In genomic region chr11:83115138-83115537, GRCm38 (mm10) we compare ENCODE assay signal across 9 mouse cellular contexts. TPM values are rescaled to one million over a fixed set of nuclear protein-coding genes. Genes with fewer than 3 reads are reported as not detected.
DNase-seq lines count a peak whose midpoint lies in the region; ATAC-seq lines count a peak whose summit lies in the region.
"Had no signal": no experiment of that assay in that cellular context is flagged by ENCODE, and none has a peak within 500 bp of the region (broad histone marks: within the 10 kb centered on the region; RNA-seq: fewer than 3 reads in every experiment).

No protein-coding gene starts in this region.

- DNase-seq in embryonic facial prominence, embryonic 11.5 days (ENCODE audit: low spot score), result peak; percentile 4
- DNase-seq in embryonic facial prominence, embryonic 10.5 days (ENCODE audit: low spot score), result no peak
- peak; percentile 9 for DNase-seq in liver
- no peak for DNase-seq in liver, embryonic 11.5 days (ENCODE audit: low spot score)
- peak; percentile 25 for DNase-seq in heart, postnatal 4 days
- DNase-seq in right cerebral cortex, postnatal 14 days, result peak; percentile 18

- H3K4me3 ChIP-seq in embryonic facial prominence, embryonic 11.5 days (ENCODE audit: low read depth, low read length), result no peak overlapping the region
- no peak overlapping the region for H3K4me3 ChIP-seq in embryonic facial prominence, embryonic 10.5 days
- no peak overlapping the region for H3K4me3 ChIP-seq in liver, embryonic 11.5 days (ENCODE audit: low read depth, low read length)
- no peak overlapping the region for H3K4me3 ChIP-seq in forebrain, embryonic 12.5 days (replicated peaks)
- no peak overlapping the region for H3K4me3 ChIP-seq in midbrain, embryonic 13.5 days (replicated peaks)

- H3K4me1 ChIP-seq in embryonic facial prominence, embryonic 11.5 days (ENCODE audit: control insufficient read depth, insufficient read depth, low read length), result no peaks in the 10 kb centered on the region
- H3K4me1 ChIP-seq in embryonic facial prominence, embryonic 10.5 days, result no peaks in the 10 kb centered on the region
- H3K4me1 ChIP-seq in liver, embryonic 11.5 days (replicated peaks; ENCODE audit: control insufficient read depth, insufficient read depth, low read length), result no peaks in the 10 kb centered on the region
- H3K4me1 ChIP-seq in forebrain, embryonic 12.5 days, result no peaks in the 10 kb centered on the region
- H3K4me1 ChIP-seq in midbrain, embryonic 13.5 days (replicated peaks), result no peaks in the 10 kb centered on the region

- no peak overlapping the region for H3K4me2 ChIP-seq in embryonic facial prominence, embryonic 11.5 days (ENCODE audit: low read depth, low read length)
- H3K4me2 ChIP-seq in liver, embryonic 11.5 days, result no peak overlapping the region
- no peak overlapping the region for H3K4me2 ChIP-seq in forebrain, embryonic 12.5 days
- H3K4me2 ChIP-seq in midbrain, embryonic 13.5 days (replicated peaks), result no peak overlapping the region

- H3K9ac ChIP-seq in embryonic facial prominence, embryonic 11.5 days (replicated peaks; ENCODE audit: low read length), result no peak overlapping the region
- no peak overlapping the region for H3K9ac ChIP-seq in liver, embryonic 11.5 days (ENCODE audit: low read depth, low read length)
- no peak overlapping the region for H3K9ac ChIP-seq in forebrain, embryonic 12.5 days
- no peak overlapping the region for H3K9ac ChIP-seq in midbrain, embryonic 13.5 days (replicated peaks)

- ATAC-seq in embryonic facial prominence, embryonic 11.5 days (replicated peaks; ENCODE audit: insufficient number of reproducible peaks, low FRiP score, low TSS enrichment, low read depth), result no peak
- no peak for ATAC-seq in liver, embryonic 11.5 days (replicated peaks; ENCODE audit: low FRiP score)
- no peak for ATAC-seq in forebrain, embryonic 12.5 days (ENCODE audit: low FRiP score)
- ATAC-seq in midbrain, embryonic 13.5 days, result no peak
- ATAC-seq: Patski had no signal

- H3K9me3 ChIP-seq in embryonic facial prominence, embryonic 11.5 days (replicated peaks; ENCODE audit: control insufficient read depth, low read length), result no peaks in the 10 kb centered on the region
- H3K9me3 ChIP-seq in embryonic facial prominence, embryonic 10.5 days, result 0 out of 2 replicates have a peak, but pooled peaks cover 2% of the 10 kb centered on the region
- H3K9me3 ChIP-seq in liver, embryonic 11.5 days (ENCODE audit: control insufficient read depth, low read length), result no peaks in the 10 kb centered on the region
- no peaks in the 10 kb centered on the region for H3K9me3 ChIP-seq in forebrain, embryonic 12.5 days
- 0 out of 2 replicates have a peak, but pooled peaks cover 5% of the 10 kb centered on the region for H3K9me3 ChIP-seq in midbrain, embryonic 13.5 days

- H3K27ac ChIP-seq in embryonic facial prominence, embryonic 11.5 days (replicated peaks; ENCODE audit: low read depth, low read length), result no peak overlapping the region
- no peak overlapping the region for H3K27ac ChIP-seq in embryonic facial prominence, embryonic 10.5 days (replicated peaks)
- H3K27ac ChIP-seq in liver, embryonic 11.5 days (ENCODE audit: low read depth, low read length), result no peak overlapping the region
- no peak overlapping the region for H3K27ac ChIP-seq in forebrain, embryonic 12.5 days
- no peak overlapping the region for H3K27ac ChIP-seq in midbrain, embryonic 13.5 days

- H3K27me3 ChIP-seq in embryonic facial prominence, embryonic 11.5 days (ENCODE audit: control insufficient read depth, insufficient read depth, low read length), result no peaks in the 10 kb centered on the region
- H3K27me3 ChIP-seq in embryonic facial prominence, embryonic 10.5 days (replicated peaks; ENCODE audit: low read depth, poor library complexity, severe bottlenecking), result no peaks in the 10 kb centered on the region
- 0 out of 2 replicates have a peak, but pooled peaks cover 2% of the 10 kb centered on the region for H3K27me3 ChIP-seq in liver, embryonic 11.5 days (replicated peaks; ENCODE audit: control insufficient read depth, insufficient read depth, low read length)
- H3K27me3 ChIP-seq in forebrain, embryonic 12.5 days, result no peaks in the 10 kb centered on the region
- no peaks in the 10 kb centered on the region for H3K27me3 ChIP-seq in midbrain, embryonic 13.5 days

- WGBS in embryonic facial prominence, embryonic 11.5 days, result 41% methylated on average over 2 of the region's 2 CpGs
- WGBS in embryonic facial prominence, embryonic 10.5 days, result 45% methylated on average over 2 of the region's 2 CpGs
- WGBS in liver, embryonic 11.5 days, result 25% methylated on average over 2 of the region's 2 CpGs
- WGBS in forebrain, embryonic 12.5 days, result 46% methylated on average over 2 of the region's 2 CpGs
- 39% methylated on average over 2 of the region's 2 CpGs for WGBS in midbrain, embryonic 13.5 days

- no peaks in the 10 kb centered on the region for H3K36me3 ChIP-seq in embryonic facial prominence, embryonic 11.5 days (replicated peaks; ENCODE audit: control insufficient read depth, insufficient read depth, low read depth, low read length)
- H3K36me3 ChIP-seq in embryonic facial prominence, embryonic 10.5 days (replicated peaks), result no peaks in the 10 kb centered on the region
- H3K36me3 ChIP-seq in liver, embryonic 11.5 days (ENCODE audit: control insufficient read depth, insufficient read depth, low read length), result no peaks in the 10 kb centered on the region
- no peaks in the 10 kb centered on the region for H3K36me3 ChIP-seq in forebrain, embryonic 12.5 days (replicated peaks)
- H3K36me3 ChIP-seq in midbrain, embryonic 13.5 days, result no peaks in the 10 kb centered on the region

RNA-seq across cellular contexts. Expression of gene Slfn1, which starts 1.5 kb away (rescaled TPM):
- 0.11 TPM in 1 of 2 replicates, not detected in the other for polyA plus RNA-seq in embryonic facial prominence, embryonic 11.5 days (2014; fragmentation: Nextera tagmentation; extraction: Ambion mirVana)
- not detected in 2 replicates for polyA plus RNA-seq in embryonic facial prominence, embryonic 10.5 days (2016; fragmentation: Nextera tagmentation; extraction: Ambion mirVana)
- polyA plus RNA-seq in liver, embryonic 11.5 days (2014; fragmentation: Nextera tagmentation; extraction: Ambion mirVana), result 0.13 TPM in 1 of 2 replicates, not detected in the other
- under 1 TPM in 1 of 2 experiments, not detected in 1; 0.14 TPM for total RNA-seq in heart, postnatal 4 days (2021)
- not detected in 2 replicates for polyA plus RNA-seq in forebrain, embryonic 12.5 days (2016; fragmentation: Nextera tagmentation; extraction: Ambion mirVana)
- 0.08 and 0.10 TPM in 2 replicates for polyA plus RNA-seq in midbrain, embryonic 13.5 days (2015; fragmentation: Nextera tagmentation; extraction: Ambion mirVana)
- polyA plus RNA-seq: Patski had no signal

RNA-seq across cellular contexts. Expression of gene Slfn2, which starts 50.2 kb away (rescaled TPM):
- polyA plus RNA-seq in embryonic facial prominence, embryonic 11.5 days (2014; fragmentation: Nextera tagmentation; extraction: Ambion mirVana), result 1.5 and 1.8 TPM in 2 replicates
- 0.64 and 0.97 TPM in 2 replicates for polyA plus RNA-seq in embryonic facial prominence, embryonic 10.5 days (2016; fragmentation: Nextera tagmentation; extraction: Ambion mirVana)
- 4.3 and 4.5 TPM in 2 replicates for polyA plus RNA-seq in liver, embryonic 11.5 days (2014; fragmentation: Nextera tagmentation; extraction: Ambion mirVana)
- 1 to 10 TPM; 1.7 to 1.8 TPM for total RNA-seq in heart, postnatal 4 days (2021)
- polyA plus RNA-seq in forebrain, embryonic 12.5 days (2016; fragmentation: Nextera tagmentation; extraction: Ambion mirVana), result 0.96 and 1.2 TPM in 2 replicates
- 0.98 and 1.6 TPM in 2 replicates for polyA plus RNA-seq in midbrain, embryonic 13.5 days (2015; fragmentation: Nextera tagmentation; extraction: Ambion mirVana)

RNA-seq across cellular contexts. Expression of gene Slfn4, which starts 59.8 kb away (rescaled TPM):
- not detected in 2 replicates for polyA plus RNA-seq in embryonic facial prominence, embryonic 11.5 days (2014; fragmentation: Nextera tagmentation; extraction: Ambion mirVana)
- not detected in 2 replicates for polyA plus RNA-seq in embryonic facial prominence, embryonic 10.5 days (2016; fragmentation: Nextera tagmentation; extraction: Ambion mirVana)
- not detected in 2 replicates for polyA plus RNA-seq in liver, embryonic 11.5 days (2014; fragmentation: Nextera tagmentation; extraction: Ambion mirVana)
- total RNA-seq in heart, postnatal 4 days (2021), result under 1 TPM; 0.09 to 0.14 TPM
- not detected in 2 replicates for polyA plus RNA-seq in forebrain, embryonic 12.5 days (2016; fragmentation: Nextera tagmentation; extraction: Ambion mirVana)
- polyA plus RNA-seq in midbrain, embryonic 13.5 days (2015; fragmentation: Nextera tagmentation; extraction: Ambion mirVana), result not detected in 2 replicates

Comparison
In these comparisons a context has a peak if more than half of its experiments do, and no peak if none do; other contexts are left out.
1. DNase-seq: peak in embryonic facial prominence, embryonic 11.5 days (single experiment), liver (single experiment), heart, postnatal 4 days (single experiment) and right cerebral cortex, postnatal 14 days (single experiment); none in embryonic facial prominence, embryonic 10.5 days (single experiment) and liver, embryonic 11.5 days (single experiment).